ENCODE assay signal across 19 mouse cellular contexts in the genomic region with DNA sequence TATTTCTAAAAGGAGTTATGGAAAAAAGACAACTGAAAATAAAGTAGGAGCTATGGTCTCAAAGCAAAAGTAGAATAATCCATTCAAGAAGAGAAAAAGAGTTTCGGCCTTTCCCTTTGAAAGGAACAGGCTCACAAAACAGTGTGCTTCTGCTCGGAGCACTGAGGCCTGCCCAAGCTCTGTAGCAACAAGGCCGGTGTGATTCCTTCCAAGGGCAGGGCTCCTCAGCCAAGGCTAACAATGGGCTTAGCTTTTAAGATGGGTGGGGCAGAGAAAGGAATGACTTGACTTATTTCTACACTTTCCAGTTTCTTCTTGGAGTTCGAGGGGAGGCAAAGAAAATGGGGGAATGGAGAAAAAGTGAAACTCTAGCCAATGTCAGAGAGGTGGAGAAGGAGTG.
"Had no signal": no experiment of that assay in that cellular context is flagged by ENCODE, and none has a peak within 500 bp of the region (broad histone marks: within the 10 kb centered on the region; RNA-seq: fewer than 3 reads in every experiment).

No protein-coding gene starts in this region.

- H3K4me3 ChIP-seq: midbrain, embryonic 10.5 days; midbrain, embryonic 12.5 days; myocyte; neural tube, embryonic 13.5 days; neural tube, embryonic 15.5 days had no signal

- H3K36me3 ChIP-seq: midbrain, embryonic 10.5 days; midbrain, embryonic 12.5 days; neural tube, embryonic 13.5 days; neural tube, embryonic 15.5 days had no signal

- DNase-seq: lung, adult 18-20 months; lung, embryonic 14.5 days; lung, postnatal 10 days; lung, postnatal 4 days; midbrain, embryonic 14.5 days; retina, postnatal 1 day; right cerebral cortex, adult 18-20 months; right cerebral cortex, postnatal 25 days; right cerebral cortex, postnatal 4 days; spleen, adult 18-20 months; thymus, adult 18-20 months; thymus, postnatal 14 days; thymus, postnatal 36 days had no signal

- H3K27ac ChIP-seq: midbrain, embryonic 10.5 days; midbrain, embryonic 12.5 days; neural tube, embryonic 13.5 days; neural tube, embryonic 15.5 days had no signal

- H3K9me3 ChIP-seq: midbrain, embryonic 10.5 days; midbrain, embryonic 12.5 days; neural tube, embryonic 13.5 days; neural tube, embryonic 15.5 days had no signal

- ATAC-seq: midbrain, embryonic 16.5 days had no signal

- H3K4me2 ChIP-seq: lung, embryonic 14.5 days; midbrain, embryonic 12.5 days; neural tube, embryonic 13.5 days; neural tube, embryonic 15.5 days had no signal

- H3K27me3 ChIP-seq: neural tube, embryonic 13.5 days; neural tube, embryonic 15.5 days had no signal

- H3K9ac ChIP-seq: lung, embryonic 14.5 days; midbrain, embryonic 12.5 days; neural tube, embryonic 13.5 days; neural tube, embryonic 15.5 days had no signal
